Mouse (Mus musculus) cerebellum, adult 11 months (tissue): ENCODE results near the gene Cdk12.
A peak's percentile ranks its signal among the peaks of the same experiment; 100 is the strongest.
"Not testable (repeated sequence)": the region's sequence is repeated elsewhere in the genome, so short reads cannot be mapped to it uniquely, and the experiment has no call there.

Source experiments
- DNase-seq: peaks from one replicate; pipeline ENCODE4 v3.0.0; 2022

Cdk12 gene

DNA sequence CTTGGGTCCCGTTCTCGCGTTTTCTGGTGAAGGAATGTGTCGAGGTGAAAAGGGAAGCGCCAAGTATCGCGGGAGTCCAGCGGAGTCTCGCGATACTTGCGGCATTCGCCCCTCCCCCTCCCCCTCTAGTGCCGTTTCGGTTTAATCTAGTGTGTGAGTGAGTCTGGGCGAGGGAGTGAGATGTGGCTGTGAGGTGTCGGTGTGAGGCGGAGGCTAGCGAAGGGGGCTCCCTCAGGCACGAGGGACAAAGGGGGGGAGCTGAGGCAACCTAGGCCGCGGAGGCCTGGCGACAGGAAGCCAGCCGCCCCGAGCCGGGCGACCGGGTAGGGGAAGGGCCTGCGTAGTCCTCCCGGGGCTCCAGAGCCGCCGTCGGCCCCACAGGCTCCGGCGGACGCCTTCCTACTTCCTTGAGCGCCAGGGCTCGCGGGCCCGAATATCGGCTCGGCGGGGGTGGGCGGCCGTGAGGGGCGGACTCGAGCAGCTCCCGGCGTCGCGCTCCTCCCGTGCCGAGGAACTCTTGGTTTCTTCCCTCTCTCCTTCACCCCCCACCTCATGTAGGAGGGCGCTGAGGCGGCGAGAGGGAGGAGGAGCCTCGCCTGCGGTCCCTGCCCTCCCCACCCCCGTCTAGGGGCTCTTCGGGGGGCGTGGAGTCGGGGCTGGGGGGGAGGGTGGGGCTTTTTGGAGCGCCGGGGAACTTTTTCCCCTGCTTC is at the start of gene Cdk12:
Gene Cdk12 (plus strand): TSS at position 419 of the 710 bp plus-strand sequence.
- DNase-seq = peak; percentile 95

DNA sequence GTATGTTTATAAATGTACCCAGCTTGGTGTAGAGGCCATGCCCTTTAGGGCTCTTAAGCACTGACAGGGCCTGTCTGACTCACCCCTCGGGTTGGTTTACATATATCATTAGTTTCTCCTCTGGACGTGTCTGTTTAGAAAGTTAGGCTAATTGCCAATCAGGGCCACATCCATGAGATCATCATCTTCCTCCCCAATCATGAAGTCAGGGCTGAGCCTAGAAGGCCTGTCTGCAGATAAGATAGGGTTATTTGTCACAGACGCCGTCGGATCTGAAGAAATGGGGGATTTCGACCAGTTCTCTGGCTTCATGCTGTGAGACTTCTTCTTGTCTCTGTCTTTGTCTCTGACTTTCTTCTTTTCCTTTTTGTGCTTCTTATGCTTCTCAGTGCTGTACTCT is 47.8 kb upstream of the Cdk12 start:
- no peak for DNase-seq

DNA sequence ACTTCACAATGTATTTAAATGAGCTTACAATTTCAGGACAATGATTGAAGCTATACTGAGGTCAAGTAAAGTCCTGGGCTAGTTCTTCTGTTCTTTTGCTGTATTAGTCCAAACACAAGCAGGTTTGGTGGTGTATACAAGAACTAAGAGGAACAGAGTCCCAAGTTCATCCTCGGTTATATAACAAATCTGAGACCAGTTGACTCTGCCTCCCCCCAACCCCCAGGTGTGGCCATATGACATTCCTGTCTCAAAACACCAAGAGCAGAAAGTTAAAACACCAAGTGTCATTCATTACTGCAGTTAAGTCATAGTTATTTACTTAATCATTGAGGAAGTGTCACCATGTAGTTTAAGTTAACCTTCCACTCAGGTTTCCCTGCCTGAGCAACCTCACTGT is 34.5 kb upstream of the Cdk12 start:
- no peak for DNase-seq

DNA sequence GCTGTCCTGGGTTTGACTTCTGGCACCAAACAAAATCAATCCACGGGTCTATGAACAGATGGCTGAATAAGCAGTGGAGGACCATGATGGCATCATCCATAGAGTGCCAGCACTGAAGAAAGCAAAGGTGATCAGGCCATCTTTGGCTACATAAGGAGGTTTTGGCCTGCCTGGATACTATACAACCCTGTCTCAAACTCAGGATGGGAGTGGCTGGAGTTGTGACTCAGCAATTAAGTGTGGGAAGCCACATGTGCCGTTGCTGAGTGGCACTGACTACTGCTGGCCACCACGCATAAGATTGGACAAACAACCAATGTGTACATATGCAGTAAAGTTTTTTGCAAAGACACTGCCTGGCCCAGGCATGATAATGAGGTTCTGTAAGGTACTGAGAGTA is 20.7 kb upstream of the Cdk12 start:
- not testable (repeated sequence) for DNase-seq

DNA sequence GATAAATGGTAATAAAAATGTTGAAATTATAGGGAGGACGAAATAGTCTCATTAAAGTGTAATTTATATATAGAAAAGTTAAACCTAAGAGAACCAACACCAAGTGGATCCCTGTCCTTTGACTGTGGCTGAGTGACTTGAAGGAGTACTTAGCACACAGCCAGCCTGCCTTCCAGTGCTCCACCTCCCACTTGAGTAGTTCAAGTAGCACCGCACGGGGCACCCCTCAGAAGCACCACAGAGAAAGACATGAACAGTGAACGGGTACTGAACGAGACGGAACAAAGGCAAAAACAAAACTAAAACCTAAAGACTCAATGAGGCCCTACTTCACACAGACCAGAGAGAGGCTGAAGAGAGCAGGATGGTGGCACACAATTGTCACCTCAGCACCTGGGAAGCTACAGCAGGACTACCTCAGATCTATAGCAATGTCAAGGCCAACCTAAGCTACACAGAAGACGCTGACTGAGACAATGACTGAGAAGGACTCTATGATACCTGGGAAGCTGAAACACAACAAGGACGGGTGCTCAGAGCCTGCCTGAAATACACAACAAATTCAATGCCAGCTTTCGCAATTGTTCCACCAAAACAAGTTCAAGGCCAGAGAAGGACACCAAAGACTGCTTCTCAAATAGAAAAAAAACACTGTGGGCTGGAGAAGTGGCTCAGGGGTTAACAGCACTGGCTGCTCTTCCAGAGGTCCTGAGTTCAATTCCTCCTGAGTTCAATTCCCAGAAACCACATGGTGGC is 15.0 kb upstream of the Cdk12 start:
- no peak for DNase-seq

DNA sequence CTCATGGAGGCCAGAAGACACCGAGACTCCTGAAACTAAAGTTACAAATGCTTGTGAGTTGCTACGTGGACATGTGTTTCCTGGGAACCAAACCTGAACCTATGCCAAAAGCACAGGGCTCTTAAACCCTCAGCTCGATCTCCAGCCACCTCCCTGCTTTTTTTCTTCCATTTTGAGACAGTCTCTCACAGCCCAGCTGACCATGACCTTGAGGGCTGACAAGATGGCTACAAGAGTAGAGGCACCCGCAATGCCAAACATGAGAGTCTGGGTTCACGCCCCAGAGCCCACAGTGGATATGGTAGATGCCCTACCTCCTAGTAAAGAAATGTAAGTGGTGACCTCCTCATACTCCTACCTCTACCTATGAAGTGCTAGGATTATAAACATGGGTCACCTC is 12.0 kb upstream of the Cdk12 start:
- no peak for DNase-seq

DNA sequence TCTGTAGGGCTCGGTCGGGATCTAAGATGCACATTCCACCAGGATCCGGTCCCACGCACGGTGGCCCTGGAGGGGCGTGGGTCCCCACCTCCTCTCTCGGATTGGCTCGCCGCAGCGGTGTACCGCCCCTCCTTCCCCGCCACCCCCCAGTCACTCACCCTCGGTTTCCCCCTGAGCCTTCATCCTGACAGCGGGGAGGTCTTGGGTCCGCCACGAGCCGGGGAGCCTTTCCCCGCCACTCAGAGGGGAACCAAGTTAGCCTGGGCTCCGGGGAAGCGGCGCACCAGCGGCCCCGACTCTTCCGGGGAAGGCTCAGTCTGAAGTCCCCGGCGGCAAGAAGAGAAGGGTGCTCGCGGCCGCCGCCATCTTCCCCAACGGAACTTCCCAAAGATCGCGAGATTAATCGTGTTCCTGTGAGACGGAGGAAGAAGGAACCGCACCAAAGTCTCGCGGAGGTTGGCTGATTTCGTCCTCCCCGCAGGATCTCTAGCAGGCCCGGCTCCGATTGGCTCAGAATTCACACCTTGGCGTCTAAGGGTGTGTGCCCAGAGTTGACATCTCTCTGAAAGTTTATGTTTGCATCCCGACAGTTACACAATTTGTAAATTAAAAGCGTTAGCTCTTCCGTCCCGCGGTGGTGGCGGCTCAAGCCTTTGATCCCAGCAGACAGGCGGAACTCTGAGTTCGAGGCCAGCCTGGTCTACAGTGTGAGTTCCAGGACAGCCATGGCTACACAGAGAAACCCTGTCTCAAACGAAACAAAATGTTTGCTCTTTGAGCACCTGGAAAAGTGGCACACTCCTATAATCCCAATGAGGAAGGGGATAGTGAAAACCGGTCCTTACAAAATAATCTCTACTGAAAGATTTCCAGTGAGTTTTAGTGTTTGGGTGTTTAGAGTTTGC is 9.7 kb upstream of the Cdk12 start, which contains the start of gene Med1:
Gene Med1 (minus strand): TSS at position 393 of the 905 bp plus-strand sequence.
- peak; percentile 85 for DNase-seq

DNA sequence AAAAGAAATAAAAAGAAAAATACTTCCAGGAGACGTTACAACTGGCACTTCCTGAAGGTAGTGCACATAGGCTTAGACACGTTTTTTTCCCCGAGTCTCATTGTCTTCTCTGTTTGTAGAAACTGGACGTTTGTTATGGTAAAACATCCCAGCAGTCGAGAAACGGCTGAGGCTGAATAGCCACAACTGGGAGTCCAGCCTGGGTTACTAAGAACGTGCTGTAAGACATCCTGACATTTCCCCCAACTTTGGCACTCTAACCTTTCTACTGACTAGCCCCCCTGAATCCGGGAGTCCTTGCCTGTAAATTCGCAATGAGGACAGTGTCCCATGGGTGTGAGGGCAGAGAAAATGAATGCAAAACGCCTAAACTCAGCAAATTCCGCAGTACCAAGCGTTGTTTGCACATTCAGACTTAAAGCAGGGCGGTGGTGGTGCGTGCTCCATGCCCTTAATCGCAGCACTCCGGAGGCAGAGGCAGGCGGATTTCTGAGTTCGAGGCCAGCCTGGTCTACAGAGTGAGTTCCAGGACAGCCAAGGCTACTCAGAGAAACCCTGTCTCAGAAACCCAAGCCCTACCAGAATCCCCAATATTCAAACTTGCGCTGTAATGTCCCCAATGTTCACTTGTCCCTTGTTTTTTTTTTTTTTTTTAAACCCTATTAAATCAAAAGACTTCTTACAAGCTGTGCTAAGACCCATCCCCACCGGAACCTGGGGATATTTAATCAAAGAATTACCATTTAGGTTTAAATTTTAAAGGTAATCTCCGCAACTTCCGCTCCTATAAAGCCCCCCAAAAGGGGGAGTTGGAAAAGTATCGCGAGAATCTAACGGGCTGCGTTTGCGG is 843 bp upstream of the Cdk12 start:
- DNase-seq = peak; percentile 27

DNA sequence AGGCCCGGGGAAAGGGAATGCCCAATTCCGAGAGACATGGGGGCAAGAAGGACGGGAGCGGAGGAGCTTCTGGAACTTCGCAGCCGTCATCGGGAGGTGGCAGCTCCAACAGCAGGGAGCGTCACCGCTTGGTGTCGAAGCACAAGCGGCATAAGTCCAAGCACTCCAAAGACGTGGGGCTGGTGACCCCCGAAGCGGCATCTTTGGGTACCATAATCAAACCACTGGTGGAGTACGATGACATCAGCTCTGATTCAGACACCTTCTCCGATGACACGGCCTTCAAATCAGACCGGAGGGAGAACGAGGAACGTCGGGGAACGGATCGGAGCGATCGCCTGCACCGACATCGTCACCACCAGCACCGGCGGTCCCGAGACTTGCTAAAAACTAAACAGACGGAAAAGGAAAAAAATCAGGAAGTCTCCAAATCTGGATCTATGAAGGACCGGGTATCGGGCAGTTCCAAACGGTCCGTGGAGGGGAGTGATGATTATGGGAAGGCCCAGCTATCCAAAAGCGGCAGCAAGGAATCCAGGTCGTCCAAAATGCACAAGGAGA is 572 bp downstream of the Cdk12 start:
- peak; percentile 41 for DNase-seq

DNA sequence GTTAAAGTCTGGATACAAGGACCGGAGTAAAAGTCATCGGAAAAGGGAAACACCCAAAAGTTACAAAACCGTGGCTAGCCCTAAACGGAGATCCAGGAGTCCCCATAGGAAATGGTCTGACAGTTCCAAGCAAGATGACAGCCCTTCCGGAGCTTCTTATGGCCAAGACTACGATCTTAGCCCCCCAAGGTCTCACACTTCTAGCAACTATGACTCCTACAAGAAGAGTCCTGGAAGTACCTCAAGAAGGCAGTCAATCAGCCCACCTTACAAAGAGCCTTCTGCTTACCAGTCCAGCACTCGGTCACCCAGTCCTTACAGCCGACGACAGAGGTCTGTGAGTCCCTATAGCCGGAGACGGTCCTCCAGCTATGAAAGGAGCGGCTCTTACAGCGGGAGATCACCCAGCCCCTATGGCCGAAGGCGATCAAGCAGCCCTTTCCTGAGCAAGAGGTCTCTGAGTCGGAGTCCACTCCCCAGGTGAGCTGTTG is 1.1 kb downstream of the Cdk12 start:
- DNase-seq = no peak

DNA sequence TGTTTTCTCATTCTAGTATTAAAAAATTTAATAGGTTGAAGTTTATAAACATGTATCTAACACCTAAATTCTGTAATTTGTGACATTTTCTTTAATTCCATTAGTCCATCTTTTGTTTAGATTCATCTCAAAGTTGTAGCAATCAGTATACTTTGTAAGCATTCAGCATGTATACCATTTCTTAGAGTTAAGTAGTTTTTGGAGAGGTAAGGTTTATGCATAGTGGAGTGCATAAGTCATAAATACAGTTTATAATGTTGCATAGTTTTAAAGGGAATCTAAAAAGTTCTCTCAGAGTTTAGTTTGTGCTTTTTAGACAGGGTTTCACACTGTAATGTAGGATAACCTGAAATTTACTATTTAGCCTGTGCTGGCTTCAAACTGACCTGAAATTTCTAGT is 2.6 kb downstream of the Cdk12 start:
- DNase-seq = no peak

DNA sequence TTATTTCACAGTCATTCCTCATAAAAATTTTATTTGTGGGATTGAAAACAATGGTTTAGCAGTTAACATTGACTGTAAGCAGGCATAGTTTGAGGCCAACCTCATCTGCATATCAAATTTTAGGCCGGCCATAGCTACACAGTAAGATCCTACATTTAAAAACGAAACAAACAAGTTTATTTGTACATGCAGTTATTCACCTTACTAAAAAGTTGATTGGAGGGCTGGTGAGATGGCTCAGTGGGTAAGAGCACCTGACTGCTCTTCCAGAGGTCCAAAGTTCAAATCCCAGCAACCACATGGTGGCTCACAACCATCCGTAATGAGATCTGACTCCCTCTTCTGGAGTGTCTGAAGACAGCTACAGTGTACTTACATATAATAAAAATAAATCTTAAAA is 3.4 kb downstream of the Cdk12 start:
- not testable (repeated sequence) for DNase-seq

DNA sequence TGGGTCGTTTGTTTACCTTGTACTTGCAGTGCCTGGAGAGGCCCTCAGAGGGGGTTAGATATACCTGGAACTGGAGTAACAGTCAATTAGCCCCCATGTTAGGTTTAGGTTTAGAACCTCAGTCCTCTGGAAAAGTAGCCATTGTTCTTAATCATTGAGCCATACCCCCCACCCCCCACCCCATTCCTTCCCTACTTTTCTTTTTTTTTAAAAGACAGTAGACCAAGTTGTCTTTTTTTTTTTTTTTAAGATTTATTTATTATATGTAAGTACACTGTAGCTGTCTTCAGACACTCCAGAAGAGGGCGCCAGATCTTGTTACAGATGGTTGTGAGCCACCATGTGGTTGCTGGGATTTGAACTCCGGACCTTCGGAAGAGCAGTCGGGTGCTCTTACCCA is 6.8 kb downstream of the Cdk12 start:
- DNase-seq = not testable (repeated sequence)

DNA sequence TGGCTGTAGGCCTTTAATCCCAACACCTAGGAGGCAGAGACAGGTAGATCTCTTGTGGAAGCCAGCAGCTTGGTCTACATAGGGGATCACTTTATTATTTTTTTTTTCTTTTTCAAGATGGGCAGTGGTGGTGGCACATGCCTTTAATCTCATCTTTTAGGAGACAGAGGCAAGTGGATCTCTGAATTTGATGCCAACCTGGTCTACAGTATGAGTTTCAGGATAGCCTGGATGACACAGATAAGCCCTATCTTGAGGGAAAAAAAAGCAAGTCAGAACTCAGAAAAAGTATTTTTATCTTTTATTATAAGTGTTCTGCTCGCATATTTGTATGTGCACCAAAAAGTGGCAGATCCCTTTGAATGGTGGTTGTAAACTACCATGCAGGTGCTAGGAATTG is 10.5 kb downstream of the Cdk12 start:
- DNase-seq = no peak

DNA sequence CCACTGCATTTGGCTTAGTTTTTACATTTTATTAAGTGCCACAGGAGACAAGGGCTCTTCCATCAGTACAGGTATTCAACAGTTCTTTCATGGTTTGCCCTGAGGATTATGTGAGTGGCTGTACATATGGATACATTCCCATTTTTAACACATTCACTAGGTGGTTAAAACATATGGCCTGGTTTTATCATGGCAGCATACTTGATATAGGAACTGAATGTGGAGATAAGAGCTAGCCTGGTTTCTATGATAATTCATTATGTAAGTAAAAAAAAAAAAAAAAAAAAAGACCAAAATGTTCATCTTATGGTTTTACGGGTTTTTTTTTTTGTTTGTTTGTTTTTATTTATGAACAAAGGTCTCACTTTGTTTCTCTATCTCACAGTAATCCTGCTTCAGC is 23.5 kb downstream of the Cdk12 start:
- DNase-seq = no peak

DNA sequence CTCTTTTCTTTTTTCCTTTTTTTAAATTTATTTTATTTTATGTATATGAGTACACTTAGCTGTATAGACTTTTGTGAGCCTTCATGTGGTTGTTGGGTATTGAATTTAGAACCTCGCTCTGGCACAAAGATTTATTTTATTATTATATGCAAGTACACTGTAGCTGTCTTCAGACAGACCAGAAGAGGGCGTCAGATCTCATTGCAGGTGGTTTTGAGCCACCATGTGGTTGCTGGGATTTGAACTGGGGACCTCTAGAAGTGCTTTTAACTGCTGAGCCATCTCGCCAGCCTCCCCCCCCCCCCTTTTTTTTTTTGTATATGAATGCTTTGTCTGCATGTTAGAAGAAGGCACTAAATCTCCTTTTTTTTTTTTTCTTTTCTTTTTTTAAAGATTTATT is 35.6 kb downstream of the Cdk12 start:
- DNase-seq = no peak

DNA sequence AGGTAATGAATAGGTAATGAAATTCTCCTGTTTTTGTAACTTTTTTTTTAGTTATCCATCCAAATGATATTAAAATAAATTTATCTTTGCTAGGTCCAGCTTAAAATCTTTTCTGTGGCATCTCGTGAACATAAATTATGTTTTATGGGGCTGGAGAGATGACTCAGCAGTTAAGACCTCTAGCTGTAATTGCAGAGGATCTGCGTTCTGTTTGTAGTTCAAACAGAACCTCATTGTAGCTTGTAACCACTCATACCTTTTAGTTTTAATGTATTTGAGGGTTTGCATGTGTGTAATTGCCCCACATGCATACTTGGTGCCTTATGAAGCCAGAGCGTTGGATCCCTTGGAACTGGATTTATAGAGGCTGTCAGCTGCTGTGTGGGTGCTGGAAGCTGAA is 36.1 kb downstream of the Cdk12 start:
- DNase-seq = no peak

DNA sequence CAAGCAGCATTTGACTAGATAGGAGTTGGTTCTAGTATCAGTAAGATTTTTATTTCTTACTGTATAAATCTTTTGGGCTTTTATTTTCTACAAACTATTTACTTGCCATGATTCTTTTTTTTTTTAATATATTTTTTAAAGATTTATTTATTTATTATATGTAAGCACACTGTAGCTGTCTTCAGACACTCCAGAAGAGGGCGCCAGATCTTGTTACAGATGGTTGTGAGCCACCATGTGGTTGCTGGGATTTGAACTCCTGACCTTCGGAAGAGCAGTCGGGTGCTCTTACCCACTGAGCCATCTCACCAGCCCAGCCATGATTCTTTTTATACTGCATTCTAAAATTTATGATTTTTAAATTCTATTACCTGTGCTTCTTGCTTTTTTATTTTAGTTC is 40.1 kb downstream of the Cdk12 start:
- not testable (repeated sequence) for DNase-seq

DNA sequence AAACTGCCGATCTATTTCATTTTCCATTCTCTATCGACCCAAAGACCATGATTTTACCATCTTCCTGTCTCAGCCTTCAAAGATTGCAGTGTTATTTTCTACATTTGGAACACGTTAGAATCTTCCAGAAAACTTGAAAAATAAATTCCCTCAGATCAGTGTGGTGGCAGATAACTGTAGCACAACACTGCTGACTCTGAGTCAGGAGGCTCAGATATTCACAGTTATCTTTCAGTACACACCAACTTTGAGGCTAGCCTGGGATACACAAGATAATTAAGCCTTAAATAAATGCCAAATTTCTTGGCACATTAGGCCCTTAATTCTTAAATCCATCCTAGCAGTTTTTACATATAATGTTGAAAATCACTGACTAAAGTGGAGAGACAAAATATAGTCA is 41.6 kb downstream of the Cdk12 start:
- no peak for DNase-seq

DNA sequence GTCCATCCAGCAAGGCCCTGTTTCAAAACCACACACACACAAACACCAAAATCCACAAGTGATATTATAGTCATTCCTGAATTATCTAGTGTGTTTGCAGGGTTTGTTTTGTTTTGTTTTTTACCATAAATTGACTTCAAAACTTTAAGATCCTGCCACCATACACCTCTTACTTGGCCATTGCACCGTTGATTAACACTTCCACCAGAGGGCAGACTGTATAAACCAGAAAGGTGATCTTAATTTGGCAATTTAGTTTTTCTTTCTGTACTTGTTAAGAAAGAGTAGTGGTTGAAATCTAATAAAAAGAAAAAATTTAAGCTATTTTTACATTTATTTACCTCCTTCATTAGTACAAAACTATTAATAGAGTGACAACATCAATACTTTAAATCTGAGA is 44.5 kb downstream of the Cdk12 start:
- DNase-seq = no peak

DNA sequence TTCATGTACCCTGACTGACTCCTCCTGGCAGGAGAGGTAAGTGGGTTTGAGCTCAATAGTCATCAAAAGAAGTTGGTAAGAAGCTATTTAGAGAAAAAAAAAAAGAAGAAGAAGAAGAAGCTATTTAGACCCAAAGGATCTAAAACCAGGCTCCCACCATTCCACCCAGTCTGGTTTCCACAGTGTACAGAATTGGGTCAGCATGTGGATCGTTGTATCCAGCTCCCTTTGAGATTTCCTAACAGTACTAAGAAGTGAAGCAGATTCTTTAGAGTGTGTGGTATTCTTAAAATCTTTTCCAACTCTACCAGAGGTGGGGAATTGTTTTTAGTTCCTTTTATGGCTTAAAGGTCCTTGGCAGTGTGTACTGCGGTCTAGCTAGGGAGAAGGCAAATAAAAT is 50.9 kb downstream of the Cdk12 start:
- no peak for DNase-seq
